Mouse (Mus musculus) adrenal gland, adult 10 weeks (tissue): ENCODE results near the gene Rpp38. TPM values are rescaled to one million over a fixed set of nuclear protein-coding genes. Genes with fewer than 3 reads are reported as not detected.

ENCODE experiments used
- polyA plus RNA-seq: library from polyadenylated mRNA; stranded (reverse); fragments of 350-450 nt; fragmentation: Illumina TruSeq; extraction: RNeasy Lipid Tissue Mini Kit (QIAGEN cat#74804); gene quantifications from one replicate; pipeline ENCODE4 v1.2.3, GENCODE M21; 2014; ENCODE audit warnings: low read depth, low replicate concordance

Rpp38 gene
- 19.8 TPM for polyA plus RNA-seq

DNA sequence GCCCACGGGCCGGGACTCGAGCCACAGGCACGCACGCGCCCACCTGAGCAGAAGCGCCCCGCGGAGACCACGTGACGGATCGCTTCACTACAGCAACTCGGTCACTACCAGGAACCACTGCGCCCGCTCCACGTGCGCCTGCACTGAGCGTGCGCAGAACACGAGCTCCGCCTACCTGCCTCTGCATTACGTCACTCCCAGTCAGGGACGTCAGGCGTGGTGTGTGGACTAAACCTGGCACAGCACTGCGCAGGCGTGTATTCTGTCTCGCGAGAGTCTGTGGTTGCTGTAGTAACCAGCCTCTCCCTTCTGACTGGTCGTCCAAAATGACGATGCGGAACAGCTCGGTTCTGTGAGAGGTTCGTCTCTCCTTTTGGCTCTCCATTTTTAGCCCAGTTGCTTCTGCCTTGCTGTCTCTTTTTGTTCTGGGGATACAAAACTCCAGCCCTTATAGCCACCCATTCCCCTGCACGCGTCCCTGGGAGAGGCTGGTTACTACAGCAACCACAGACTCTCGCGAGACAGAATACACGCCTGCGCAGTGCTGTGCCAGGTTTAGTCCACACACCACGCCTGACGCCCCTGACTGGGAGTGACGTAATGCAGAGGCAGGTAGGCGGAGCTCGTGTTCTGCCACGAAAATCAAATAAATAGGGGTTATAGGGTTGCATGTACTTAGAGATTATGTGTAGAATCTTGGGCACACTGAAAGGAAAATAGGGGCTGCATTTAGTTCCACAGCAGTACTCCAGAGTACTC is at the start of gene Rpp38:
TSS of gene Rpp38 (minus strand) at position 160 of the 759 bp plus-strand sequence.

DNA sequence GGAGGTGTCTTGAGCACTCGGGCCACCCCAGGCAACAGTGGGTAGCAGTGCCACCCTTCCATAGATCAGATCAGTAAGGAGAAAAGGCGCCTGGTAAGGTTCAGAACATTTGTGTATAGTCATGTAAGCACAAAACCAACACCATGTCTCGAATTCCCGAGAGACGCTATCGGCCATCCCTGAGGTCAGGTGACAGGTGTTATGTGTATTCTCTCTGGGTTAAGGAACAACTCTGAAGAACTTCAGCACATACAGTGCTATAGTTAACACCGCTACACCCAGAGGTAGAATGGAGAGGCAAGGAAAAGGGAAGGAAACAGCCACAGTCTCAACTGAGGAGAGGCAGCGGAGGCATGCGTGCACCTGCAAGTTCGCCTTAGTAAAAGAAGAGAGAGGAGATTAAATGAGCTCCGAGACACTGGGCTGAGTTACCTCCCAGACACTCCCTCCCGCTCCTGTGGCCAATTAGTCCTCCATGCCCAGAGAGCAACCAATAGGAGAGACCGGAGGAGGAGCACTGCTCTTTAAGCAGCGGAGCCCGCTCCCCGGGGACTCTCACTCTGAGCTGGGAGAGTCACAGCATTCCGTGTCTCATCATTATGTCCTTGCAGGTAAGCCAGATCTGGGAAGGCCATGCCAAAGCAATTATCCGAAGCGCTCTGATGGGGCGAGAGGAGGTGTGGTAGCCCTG is 3.3 kb upstream of the Rpp38 start, which contains the start of gene Acbd7:
TSS of gene Acbd7 (plus strand) at position 558 of the 691 bp plus-strand sequence.

DNA sequence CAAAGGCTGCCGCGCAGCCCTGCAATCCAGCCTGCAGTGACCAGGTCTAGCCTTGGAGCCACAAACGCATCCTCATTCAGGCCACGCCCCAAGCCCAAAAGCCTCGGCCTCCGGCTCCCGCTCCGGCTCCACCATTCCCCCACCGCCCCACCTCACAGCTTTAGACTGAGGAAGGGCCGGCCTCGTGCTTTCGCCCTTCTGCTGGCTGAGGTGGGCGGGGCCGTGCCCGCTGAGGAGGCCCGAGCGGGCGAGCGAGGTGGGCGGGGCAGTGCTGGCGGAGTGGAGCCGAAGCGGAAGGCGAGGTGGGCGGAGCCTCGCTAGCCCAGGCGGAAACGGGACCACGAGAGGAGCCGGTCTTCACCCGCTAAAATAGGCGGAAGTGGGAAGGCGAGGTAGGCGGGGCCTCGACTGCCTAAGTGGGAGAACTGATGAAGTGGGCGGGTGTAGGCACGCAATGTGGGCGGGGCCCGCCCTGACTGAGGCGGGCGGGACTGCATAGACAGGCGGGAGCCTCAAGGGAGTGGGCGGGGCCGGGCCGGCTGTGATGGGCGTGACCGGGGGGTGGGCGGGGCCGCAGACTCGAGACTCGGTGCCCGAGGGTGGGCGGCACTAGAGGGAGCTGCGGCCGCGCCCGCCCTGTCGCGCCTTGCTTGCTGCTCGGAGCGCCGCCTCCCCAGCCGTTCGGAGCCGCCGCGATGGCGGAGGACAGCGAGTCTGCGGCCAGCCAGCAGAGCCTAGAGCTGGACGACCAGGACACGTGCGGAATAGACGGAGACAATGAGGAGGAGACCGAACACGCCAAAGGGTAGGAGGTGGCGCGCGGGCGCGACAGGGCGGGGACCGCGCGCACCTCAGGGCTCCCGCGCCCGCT is 48.6 kb downstream of the Rpp38 start, which contains the start of gene Nmt2:
TSS of gene Nmt2 (plus strand) at position 611 of the 871 bp plus-strand sequence.

Other genes starting within 250 kb of the Rpp38 start
- 26.1 TPM for gene Fam171a1, start 218.4 kb downstream of the Rpp38 start, polyA plus RNA-seq
- 124 TPM for gene Nmt2, start 48.4 kb downstream of the Rpp38 start, polyA plus RNA-seq
- not detected for gene Acbd7, start 3.5 kb upstream of the Rpp38 start, polyA plus RNA-seq
- 0.52 TPM for gene Olah, start 64.6 kb upstream of the Rpp38 start, polyA plus RNA-seq
- gene Meig1, start 90.0 kb upstream of the Rpp38 start, polyA plus RNA-seq, result not detected
- 13.4 TPM for gene Dclre1c, start 91.5 kb upstream of the Rpp38 start, polyA plus RNA-seq
- gene Suv39h2, start 142.4 kb upstream of the Rpp38 start, polyA plus RNA-seq, result 7.6 TPM
- gene Gm45902, start 180.1 kb upstream of the Rpp38 start, polyA plus RNA-seq, result 2.3 TPM
- 46.5 TPM for gene Hspa14, start 180.2 kb upstream of the Rpp38 start, polyA plus RNA-seq
- gene Cdnf, start 180.4 kb upstream of the Rpp38 start, polyA plus RNA-seq, result 8.3 TPM
- gene Fam107b, start 237.8 kb upstream of the Rpp38 start, polyA plus RNA-seq, result 30.1 TPM